Mouse (Mus musculus) kidney, embryonic 14.5 days (tissue): ENCODE measurements around the gene Cdk11b. TPM values are rescaled to one million over a fixed set of nuclear protein-coding genes. Genes with fewer than 3 reads are reported as not detected.

Source experiments
- ATAC-seq: fragments of 200-750 bp; cut with Nextera tagmentation; 2 replicates; pipeline ENCODE4 v1.8.0; 2017; ENCODE audit warnings: moderate number of reproducible peaks, mild to moderate bottlenecking, moderate TSS enrichment, moderate library complexity; ENCODE audit not compliant: low FRiP score, low TSS enrichment
- H3K27ac ChIP-seq: fragments of 300-500 bp; sonication (generic); 2 replicates; pipeline ENCODE4 v1.5.1; 2014; ENCODE audit warnings: low read depth, mild to moderate bottlenecking, low read length, moderate library complexity, mixed read lengths
- H3K27me3 ChIP-seq: fragments of 300-500 bp; sonication (generic); 2 replicates; pipeline ENCODE4 v1.6.1; 2014; ENCODE audit warnings: mild to moderate bottlenecking, low read length; ENCODE audit not compliant: control insufficient read depth, insufficient read depth
- H3K36me3 ChIP-seq: fragments of 300-500 bp; sonication (generic); 2 replicates; pipeline ENCODE4 v1.6.1; 2014; ENCODE audit warnings: low read length, mixed read lengths; ENCODE audit not compliant: control insufficient read depth, insufficient read depth
- H3K4me1 ChIP-seq: fragments of 300-500 bp; sonication (generic); 2 replicates; pipeline ENCODE4 v1.6.1; 2014; ENCODE audit warnings: low read length, mixed read lengths; ENCODE audit not compliant: control insufficient read depth, insufficient read depth
- H3K4me2 ChIP-seq: fragments of 300-500 bp; sonication (generic); replicated peaks from 2 replicates; pipeline ENCODE4 v1.6.1; 2014; ENCODE audit warnings: low read depth, mild to moderate bottlenecking, low read length
- H3K4me3 ChIP-seq: fragments of 300-500 bp; sonication (generic); 2 replicates; pipeline ENCODE4 v1.5.1; 2014; ENCODE audit warnings: mild to moderate bottlenecking, low read length
- H3K9ac ChIP-seq: fragments of 300-500 bp; sonication (generic); 2 replicates; pipeline ENCODE4 v1.6.1; 2014; ENCODE audit warnings: low read depth, mild to moderate bottlenecking, low read length, moderate library complexity
- H3K9me3 ChIP-seq: fragments of 300-500 bp; sonication (generic); 2 replicates; pipeline ENCODE4 v1.6.1; 2016; ENCODE audit warnings: low read length; ENCODE audit not compliant: control insufficient read depth
- WGBS: fragments of 180-500 bp; shearing (Covaris S2); extraction: QIAGEN DNeasy Blood & Tissue Kit; methylation state at CpG from one replicate; pipeline ENCODE4 v1.1.7; 2014; 5-methylcytosine and 5-hydroxymethylcytosine counted together
- polyA plus RNA-seq: library from polyadenylated mRNA; unstranded; fragments of >200 nt; fragmentation: Nextera tagmentation; extraction: Ambion mirVana; gene quantifications from 2 replicates; pipeline ENCODE4 v1.2.1, GENCODE M21; 2014

The Cdk11b gene
- polyA plus RNA-seq, 1 experiment from 2014 or later, result 57.0 TPM

GRCm38 (mm10) chr4:155653451-155654182 is 29.0 kb downstream of the Cdk11b start:
- Histone ChIP-seq H3K36me3 (peaks cover 34% of the 10 kb centered on the region), H3K4me1 (peaks cover 36% of the 10 kb centered on the region), H3K27ac (no peak overlapping the region; the same call in 1 of the 2 replicates), H3K27me3 (peaks cover 22% of the 10 kb centered on the region), H3K4me3 (peak overlapping the region; percentile 47), H3K9me3 (no peaks in the 10 kb centered on the region), H3K9ac (peak overlapping the region; percentile 68; the same call in 1 of the 2 replicates), H3K4me2 (peak overlapping the region; percentile 92)
- WGBS, result 3% methylated on average over 31 of the region's 31 CpGs
- ATAC-seq, result peak; percentile 34

DNA sequence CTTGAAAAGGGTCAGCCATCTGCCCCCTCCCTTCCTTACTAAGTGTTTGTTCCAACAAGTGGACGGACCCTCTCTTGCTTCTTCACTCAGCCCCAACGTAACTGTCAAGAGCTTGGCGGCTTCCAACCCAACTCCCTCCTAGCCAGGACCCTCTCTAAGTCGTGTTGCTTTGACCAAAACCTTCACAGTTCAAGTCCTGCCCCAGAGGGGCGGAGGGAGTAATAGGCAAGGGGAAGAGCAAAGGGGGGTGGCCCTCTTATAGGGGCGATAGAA is 29.5 kb downstream of the Cdk11b start:
- Histone ChIP-seq H3K36me3 (peaks cover 29% of the 10 kb centered on the region), H3K4me2 (peak overlapping the region; percentile 92), H3K9ac (peak overlapping the region; percentile 68; the same call in 1 of the 2 replicates), H3K9me3 (no peaks in the 10 kb centered on the region), H3K4me3 (peak overlapping the region; percentile 47), H3K27ac (no peak overlapping the region), H3K27me3 (peaks cover 22% of the 10 kb centered on the region), H3K4me1 (peaks cover 36% of the 10 kb centered on the region)
- no peak; the same call in 1 of the 2 replicates for ATAC-seq
- WGBS, result under 1% methylated on average over 6 of the region's 6 CpGs

- Histone ChIP-seq H3K4me3 (peak overlapping the region; percentile 47), H3K9ac (peak overlapping the region; percentile 68), H3K27ac (no peak overlapping the region), H3K27me3 (peaks cover 22% of the 10 kb centered on the region), H3K36me3 (peaks cover 23% of the 10 kb centered on the region), H3K9me3 (no peaks in the 10 kb centered on the region), H3K4me2 (peak overlapping the region; percentile 92), H3K4me1 (peaks cover 36% of the 10 kb centered on the region)
- ATAC-seq, result peak; percentile 41
- 2% methylated on average over 52 of the region's 52 CpGs for WGBS
Observed at GRCm38 (mm10) chr4:155654456-155655298, 30.0 kb downstream of the Cdk11b start.

- no peak overlapping the region for H3K4me2 ChIP-seq
- H3K4me3 ChIP-seq, result no peak overlapping the region
- H3K27ac ChIP-seq, result no peak overlapping the region
- H3K36me3 ChIP-seq, result peaks cover 7% of the 10 kb centered on the region; the same call in 1 of the 2 replicates
- H3K4me1 ChIP-seq, result peaks cover 34% of the 10 kb centered on the region
- no peak for ATAC-seq
- H3K9me3 ChIP-seq, result no peaks in the 10 kb centered on the region
- H3K9ac ChIP-seq, result no peak overlapping the region
- peaks cover 22% of the 10 kb centered on the region for H3K27me3 ChIP-seq
- WGBS, result 92% methylated on average over 13 of the region's 13 CpGs
Observed at GRCm38 (mm10) chr4:155656214-155656751, 31.6 kb downstream of the Cdk11b start.

GRCm38 (mm10) chr4:155658961-155659360 is 34.3 kb downstream of the Cdk11b start:
- ATAC-seq, result no peak
- WGBS, result 89% methylated on average over 10 of the region's 10 CpGs
- Histone ChIP-seq H3K27me3 (peaks cover 15% of the 10 kb centered on the region), H3K4me3 (no peak overlapping the region), H3K9ac (no peak overlapping the region), H3K36me3 (peaks cover 5% of the 10 kb centered on the region; the same call in 1 of the 2 replicates), H3K4me2 (no peak overlapping the region), H3K4me1 (peaks cover 14% of the 10 kb centered on the region), H3K9me3 (no peaks in the 10 kb centered on the region), H3K27ac (no peak overlapping the region)

DNA sequence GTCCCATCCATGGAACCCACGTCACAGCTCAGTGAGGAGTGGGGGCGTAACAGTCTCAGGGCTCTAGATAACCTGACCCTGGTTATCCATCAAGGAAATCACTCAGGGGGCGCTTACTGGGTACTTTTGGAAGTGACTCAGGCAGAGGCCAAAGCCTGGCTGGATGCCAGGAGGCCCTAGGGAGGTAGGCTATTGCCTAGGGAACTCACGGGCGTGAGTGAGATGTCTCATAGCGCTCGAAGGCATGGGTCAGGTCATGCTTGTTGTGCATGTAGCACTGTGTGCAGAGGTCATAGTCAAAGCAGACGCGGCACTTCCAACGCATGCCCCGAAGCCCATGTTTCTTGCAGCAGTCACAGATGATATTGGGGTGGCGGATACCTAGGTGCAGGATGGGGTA is 36.0 kb downstream of the Cdk11b start:
- Histone ChIP-seq H3K36me3 (peaks cover 5% of the 10 kb centered on the region; the same call in 1 of the 2 replicates), H3K9ac (no peak overlapping the region), H3K27ac (no peak overlapping the region), H3K4me2 (no peak overlapping the region), H3K4me1 (no peaks in the 10 kb centered on the region), H3K4me3 (no peak overlapping the region), H3K9me3 (no peaks in the 10 kb centered on the region), H3K27me3 (peaks cover under 1% of the 10 kb centered on the region; the same call in 1 of the 2 replicates)
- ATAC-seq, result no peak
- 74% methylated on average over 12 of the region's 12 CpGs for WGBS

- H3K4me1 ChIP-seq, result peaks cover 9% of the 10 kb centered on the region; the same call in 1 of the 2 replicates
Observed at GRCm38 (mm10) chr4:155666903-155667302, 42.2 kb downstream of the Cdk11b start.

DNA sequence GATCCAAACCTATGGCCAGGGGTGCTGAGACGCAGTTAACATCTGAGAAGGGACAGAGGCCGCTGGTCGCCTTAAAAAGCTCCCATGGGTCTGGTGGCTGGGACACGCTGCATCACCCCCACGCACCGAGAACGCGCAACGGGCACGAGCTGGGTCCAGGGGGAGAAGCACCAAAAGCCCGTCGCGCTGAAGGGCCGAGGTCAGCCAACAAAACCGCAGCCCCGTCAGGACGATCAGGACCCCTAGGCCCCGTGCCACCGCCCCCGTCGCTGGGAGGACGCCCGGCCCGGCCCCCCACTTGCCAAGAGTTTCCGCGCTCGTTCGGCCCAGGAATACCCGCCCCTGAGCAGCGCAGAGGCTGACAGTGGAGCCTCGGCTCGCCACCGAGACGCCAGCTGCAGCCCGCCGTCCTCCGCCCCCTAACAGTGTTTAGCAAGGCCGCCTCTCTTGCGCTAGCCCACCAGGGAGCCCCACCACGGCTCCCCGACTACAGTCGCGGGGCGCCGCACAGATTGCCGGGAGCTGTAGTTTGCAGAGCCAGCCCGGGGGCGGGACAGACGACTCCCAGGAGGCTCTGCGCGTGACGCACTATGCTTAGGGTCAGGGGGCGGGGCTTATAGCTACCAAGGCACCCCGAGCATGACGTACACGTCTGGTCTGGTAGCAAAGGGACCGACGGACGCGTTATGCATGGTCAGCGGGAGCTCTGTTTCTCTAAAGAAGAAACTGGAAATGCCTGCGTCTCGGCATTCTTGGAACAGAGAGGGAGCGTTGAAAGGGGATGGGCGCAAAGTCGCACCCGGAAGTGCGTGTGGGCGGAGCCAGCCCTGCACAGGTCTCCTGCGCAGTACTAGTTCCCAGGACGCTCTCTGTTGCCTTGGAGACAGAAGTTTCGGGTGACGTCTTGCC is 44.3 kb downstream of the Cdk11b start, which contains the start of gene Mib2:
Gene Mib2, minus strand, starts transcription at position 510 of the 909 bp plus-strand sequence.
- under 1% methylated on average over 73 of the region's 73 CpGs for WGBS
- peak within 1 kb of the TSS; percentile 77 for H3K27ac ChIP-seq
- peak; percentile 98 for ATAC-seq

More at GRCm38 (mm10) chr4:155666903-155667302, 42.2 kb downstream of the Cdk11b start:
- no peak for ATAC-seq
- Histone ChIP-seq H3K27me3 (0 out of 2 replicates have a peak, but pooled peaks cover 3% of the 10 kb centered on the region), H3K27ac (no peak overlapping the region), H3K4me3 (no peak overlapping the region), H3K36me3 (no peaks in the 10 kb centered on the region), H3K4me2 (no peak overlapping the region), H3K9ac (no peak overlapping the region), H3K9me3 (no peaks in the 10 kb centered on the region)

More for the DNA sequence above, 44.3 kb downstream of the Cdk11b start, which contains the start of gene Mib2:
- Histone ChIP-seq H3K4me2 (peak within 1 kb of the TSS; percentile 92), H3K36me3 (no peaks in the 10 kb centered on the region), H3K4me1 (peaks cover 9% of the 10 kb centered on the region; the same call in 1 of the 2 replicates), H3K27me3 (0 out of 2 replicates have a peak, but pooled peaks cover 3% of the 10 kb centered on the region), H3K9me3 (no peaks in the 10 kb centered on the region), H3K9ac (peak within 1 kb of the TSS; percentile 84), H3K4me3 (peak within 1 kb of the TSS; percentile 93)
